Mouse (Mus musculus): ENCODE results near the gene Zswim8.

DNA sequence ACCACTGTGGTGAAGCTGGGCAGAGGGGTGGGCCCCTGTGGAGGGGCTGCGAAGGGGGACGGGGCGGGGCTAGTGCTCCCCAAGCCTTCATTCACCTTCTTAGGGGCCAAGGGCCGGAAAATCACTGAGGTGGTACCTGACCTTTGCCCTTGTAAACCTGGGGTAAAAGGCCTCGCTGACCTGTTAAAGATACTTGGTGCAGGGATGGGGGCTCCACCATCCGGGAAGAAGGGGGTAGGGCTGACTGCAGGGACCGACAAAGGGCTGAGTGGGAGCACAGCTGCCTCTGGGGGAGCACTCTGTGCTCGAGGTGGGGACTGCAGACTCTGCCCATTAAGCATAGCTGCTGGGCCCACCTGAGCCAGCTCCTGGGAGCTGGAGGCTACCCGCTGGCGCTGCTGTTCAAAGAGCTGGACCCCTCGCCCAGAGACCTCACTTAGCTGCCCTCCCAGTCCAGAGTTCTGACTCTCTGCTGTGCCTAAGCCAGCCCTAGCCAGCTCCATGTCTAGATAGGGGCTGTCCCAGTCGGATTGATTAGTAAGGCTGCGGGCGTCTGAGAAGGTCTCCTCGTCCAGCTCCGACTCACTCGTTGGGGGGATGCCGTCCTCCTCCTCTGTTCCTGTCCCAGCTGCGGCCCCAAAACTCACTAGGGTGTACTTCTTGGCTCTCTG lies 45.6 kb upstream of the Zswim8 start:
- TF ChIP-seq CTCF (IDR thresholded peaks at IDR 0.05; ENCODE audit: low read depth) (no peak), EP300 (IDR thresholded peaks at IDR 0.05; ENCODE audit: low read depth) (no peak)
